Mouse (Mus musculus): ENCODE results near the gene Vps11.
"Not testable (repeated sequence)": the region's sequence is repeated elsewhere in the genome, so short reads cannot be mapped to it uniquely, and the experiment has no call there.

Gene Vps11

GRCm38 (mm10) chr9:44314910-44315309, 46.6 kb downstream of the Vps11 start:
- DNase-seq (ENCODE audit: low read depth, low spot score): no peak

- no peak for DNase-seq (ENCODE audit: low read depth, low spot score)
These were observed 47.3 kb downstream of the Vps11 start for GRCm38 (mm10) chr9:44314257-44314547.

GRCm38 (mm10) chr9:44313476-44314256, 47.8 kb downstream of the Vps11 start:
- peak; percentile 78 for DNase-seq (ENCODE audit: low read depth, low spot score)

GRCm38 (mm10) chr9:44311136-44312134, 50.0 kb downstream of the Vps11 start:
- no peak for DNase-seq (ENCODE audit: low read depth, low spot score)

GRCm38 (mm10) chr9:44310750-44311135, 50.7 kb downstream of the Vps11 start:
- DNase-seq (ENCODE audit: low read depth, low spot score): no peak

- no peak for DNase-seq (ENCODE audit: low read depth, low spot score)
These were observed 51.7 kb downstream of the Vps11 start for GRCm38 (mm10) chr9:44309756-44310155.

- no peak for DNase-seq (ENCODE audit: low read depth, low spot score)
These were observed 54.2 kb downstream of the Vps11 start for GRCm38 (mm10) chr9:44307248-44307647.

- DNase-seq (ENCODE audit: low read depth, low spot score): no peak
These were observed 54.9 kb downstream of the Vps11 start for GRCm38 (mm10) chr9:44306532-44306931.

- DNase-seq (ENCODE audit: low read depth, low spot score): peak; percentile 99
These were observed 55.9 kb downstream of the Vps11 start, which contains the start of gene Hinfp for GRCm38 (mm10) chr9:44305466-44306079. Gene Hinfp, minus strand, starts transcription at chr9:44305671.

- DNase-seq (ENCODE audit: low read depth, low spot score): not testable (repeated sequence)
These were observed 61.5 kb downstream of the Vps11 start for GRCm38 (mm10) chr9:44300001-44300400.

All from telencephalon, adult 2 months (tissue).